In genomic region chr6:17636764-17637170, GRCm38 (mm10) we compare ENCODE assay signal across 8 mouse cellular contexts. TPM values are rescaled to one million over a fixed set of nuclear protein-coding genes. Genes with fewer than 3 reads are reported as not detected.
DNase-seq lines count a peak whose midpoint lies in the region; ATAC-seq lines count a peak whose summit lies in the region.

No protein-coding gene starts in this region.

- no peaks in the 10 kb centered on the region for H3K36me3 ChIP-seq in intestine, embryonic 14.5 days (ENCODE audit: control insufficient read depth, insufficient read depth, low read length)

- no peaks in the 10 kb centered on the region for H3K9me3 ChIP-seq in intestine, embryonic 14.5 days (ENCODE audit: control insufficient read depth, low read length)

- H3K4me2 ChIP-seq in intestine, embryonic 14.5 days (ENCODE audit: low read length) = peak overlapping the region; percentile 46

- peak overlapping the region; percentile 95 for H3K27ac ChIP-seq in intestine, embryonic 14.5 days (ENCODE audit: low read depth)

- H3K9ac ChIP-seq in intestine, embryonic 14.5 days (ENCODE audit: low read length) = peak overlapping the region; percentile 95

- H3K4me1 ChIP-seq in intestine, embryonic 14.5 days (replicated peaks; ENCODE audit: control insufficient read depth, insufficient read depth, low read length) = peaks cover 8% of the 10 kb centered on the region; the same call in 1 of the 2 replicates

- H3K27me3 ChIP-seq in intestine, embryonic 14.5 days (replicated peaks; ENCODE audit: control insufficient read depth, insufficient read depth, low read length) = no peaks in the 10 kb centered on the region

- peak; percentile 92 for ATAC-seq in intestine, embryonic 14.5 days (replicated peaks; ENCODE audit: low FRiP score, low TSS enrichment, low read depth)

- intact Hi-C loops in gastrocnemius, postnatal 14 days (cut with DNase I; ENCODE audit: low total_unique reads) = no loop called here
- intact Hi-C loops in left cerebral cortex, postnatal 14 days (cut with DNase I) = no loop called here

- peak overlapping the region; percentile 57 for H3K4me3 ChIP-seq in intestine, embryonic 14.5 days (ENCODE audit: low read depth, low read length)

- WGBS in intestine, embryonic 14.5 days = 0% methylated on average over 34 of the region's 45 CpGs

- peak; percentile 95 for DNase-seq in adipocyte (ENCODE audit: low spot score)
- DNase-seq in embryo, embryonic 10 days (ENCODE audit: low spot score) = peak; percentile 93
- peak; percentile 97 for DNase-seq in gastrocnemius, postnatal 14 days
- DNase-seq in intestine, embryonic 14.5 days (ENCODE audit: low spot score) = peak; percentile 93
- peak; percentile 95 to 96 for DNase-seq in left cerebral cortex, postnatal 14 days (ENCODE audit: low spot score in 2 of 2)
- DNase-seq in mesoderm, embryonic 11.5 days (ENCODE audit: low read depth, low spot score) = peak; percentile 96
- DNase-seq in right cerebral cortex, postnatal 36 days (ENCODE audit: low spot score in 2 of 2) = peak; percentile 90 to 92
- DNase-seq in yolk sac, embryonic 10.5 days (ENCODE audit: low spot score) = peak; percentile 91

RNA-seq across cellular contexts. Expression of gene Capza2, which starts 0.7 kb away (rescaled TPM):
- 100 to 1,000 TPM; 314 to 329 TPM for total RNA-seq in gastrocnemius, postnatal 14 days (2021)
- polyA plus RNA-seq in intestine, embryonic 14.5 days (2014; fragmentation: Nextera tagmentation; extraction: Ambion mirVana) = 225 and 245 TPM in 2 replicates
- 100 to 1,000 TPM; 251 to 260 TPM for total RNA-seq in left cerebral cortex, postnatal 14 days (2021)

RNA-seq across cellular contexts. Expression of gene St7, which starts 56.0 kb away (rescaled TPM):
- total RNA-seq in gastrocnemius, postnatal 14 days (2021) = 1 to 10 TPM; 8.5 to 9.9 TPM
- polyA plus RNA-seq in intestine, embryonic 14.5 days (2014; fragmentation: Nextera tagmentation; extraction: Ambion mirVana) = 23.1 and 25.5 TPM in 2 replicates
- total RNA-seq in left cerebral cortex, postnatal 14 days (2021) = 10 to 100 TPM; 36.8 to 38.5 TPM

Comparison
In these comparisons a context has a peak if more than half of its experiments do, and no peak if none do; other contexts are left out.
1. Peak in every context shown above with its lines: DNase-seq, ATAC-seq, H3K4me3 ChIP-seq and H3K27ac ChIP-seq.